Mouse (Mus musculus) cortical plate, adult 2 months (tissue): ENCODE data around the gene Xrcc2.

Experiments
- CTCF ChIP-seq: fragments of 200-500 bp; IDR thresholded peaks from 2 replicates; pipeline ENCODE4 v1.5.1; 2011; ENCODE audit warnings: mild to moderate bottlenecking, control low read depth, low read length; ENCODE audit not compliant: insufficient read depth; ENCODE audit errors: extremely low read depth
- POLR2A ChIP-seq: fragments of 200-500 bp; IDR thresholded peaks from 2 replicates; pipeline ENCODE4 v1.6.1; 2011; ENCODE audit warnings: mild to moderate bottlenecking, low read length, control low read depth; ENCODE audit not compliant: insufficient read depth; ENCODE audit errors: extremely low read depth

DNA sequence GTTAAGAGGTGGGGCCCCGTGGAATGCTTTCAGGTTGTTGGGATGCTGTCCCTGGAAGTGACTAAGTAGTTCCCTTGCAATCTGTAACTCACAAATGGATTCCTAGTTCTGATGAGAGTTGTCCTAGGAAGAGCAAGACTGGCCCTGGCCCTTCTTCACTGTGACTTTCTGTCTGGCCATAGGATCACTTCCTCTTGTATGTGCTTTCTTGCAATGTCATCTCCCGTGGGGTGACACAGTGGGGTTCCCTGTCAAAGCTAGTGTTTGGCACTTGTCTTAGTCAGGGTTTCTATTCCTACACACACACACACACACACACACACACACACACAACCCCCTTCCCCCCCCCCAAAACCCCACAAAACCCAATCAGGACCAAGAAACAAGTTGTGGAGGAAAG, 42.5 kb downstream of the Xrcc2 start:
- TF ChIP-seq CTCF (no peak), POLR2A (no peak)
